Mouse (Mus musculus): ENCODE data around the gene March7. TPM values are rescaled to one million over a fixed set of nuclear protein-coding genes. Genes with fewer than 3 reads are reported as not detected.

March7 gene
- polyA plus RNA-seq (2015; fragmentation: Nextera tagmentation; extraction: Ambion mirVana), result 36.3 and 60.0 TPM in 2 replicates

DNA sequence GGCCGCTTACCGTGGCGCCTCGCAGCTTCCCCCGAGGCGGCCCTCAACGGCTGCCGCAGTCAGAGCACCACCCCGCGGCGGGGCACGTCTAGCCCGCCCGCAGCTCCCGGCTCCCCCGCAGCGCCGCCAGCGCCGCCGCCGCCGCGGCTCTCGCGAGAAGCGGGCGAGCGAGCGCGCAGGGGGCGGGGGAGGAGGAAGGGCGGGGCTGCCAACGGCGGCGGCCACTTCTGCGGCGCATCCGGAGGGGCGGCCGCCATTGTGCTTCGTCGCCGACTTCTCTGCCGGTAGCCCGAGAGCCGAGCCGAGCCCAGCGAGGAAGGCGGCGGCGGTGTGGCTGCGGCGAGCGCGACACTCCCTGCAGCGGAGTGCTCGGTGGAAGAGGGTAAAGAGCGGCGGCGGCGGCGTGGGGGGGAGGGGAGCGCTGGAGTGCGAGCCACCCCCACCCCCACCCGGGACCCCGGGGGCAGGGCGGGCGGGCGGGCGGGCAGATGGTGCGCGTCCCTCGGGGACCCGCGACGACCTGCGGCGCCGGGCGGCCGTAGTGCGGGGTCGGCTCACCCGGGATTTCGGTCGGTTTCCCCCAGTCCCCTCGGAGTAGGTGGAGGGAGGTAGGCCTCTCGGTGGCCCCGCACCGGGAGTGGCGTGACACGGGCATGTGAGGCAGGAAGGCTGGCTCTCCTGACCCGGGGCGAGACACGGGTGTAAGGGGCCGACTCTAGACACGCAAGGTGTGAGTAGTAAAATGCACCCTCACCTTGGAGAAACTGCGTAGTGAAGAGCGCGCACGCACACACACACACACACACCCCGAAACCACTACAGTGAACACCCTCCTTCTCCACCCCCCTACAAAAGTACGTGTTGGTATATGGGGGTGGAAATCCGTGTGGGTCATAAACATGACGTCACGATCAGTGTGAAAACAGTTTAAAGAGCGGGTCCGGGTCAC is at the start of gene March7, which contains the start of gene Baz2b:
TSS of gene March7 (plus strand) at position 185 of the 949 bp plus-strand sequence.
TSS of gene Baz2b (minus strand) at position 137 of the 949 bp plus-strand sequence.

DNA sequence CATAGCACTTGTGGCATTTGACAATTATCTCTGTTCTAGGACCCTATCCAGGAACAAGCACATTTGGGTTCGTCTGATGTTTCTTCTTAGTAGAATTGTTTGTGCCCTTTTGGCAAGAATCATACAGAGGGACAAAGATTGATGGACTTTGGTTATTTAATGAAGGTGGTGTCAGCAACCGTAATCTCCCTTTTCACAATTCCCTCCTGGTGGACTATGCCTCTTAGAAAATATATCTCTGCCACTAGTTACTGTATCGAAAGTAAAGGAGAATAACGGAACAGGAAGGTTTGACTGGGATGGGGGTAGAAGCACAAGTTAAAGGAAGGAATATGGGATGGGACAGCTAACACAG is 74.8 kb downstream of the March7 start, which contains the start of gene Cd302:
TSS of gene Cd302 (minus strand) at position 22 of the 355 bp plus-strand sequence.

Other genes with a start within 250 kb of the March7 start
- gene Baz2b, start within 50 bp of the March7 start, polyA plus RNA-seq (2015; fragmentation: Nextera tagmentation; extraction: Ambion mirVana), result 50.5 and 53.5 TPM in 2 replicates
- 57.5 and 84.5 TPM in 2 replicates for gene Cd302, start 74.6 kb downstream of the March7 start, polyA plus RNA-seq (2015; fragmentation: Nextera tagmentation; extraction: Ambion mirVana)
- gene Ly75, start 173.4 kb downstream of the March7 start, polyA plus RNA-seq (2015; fragmentation: Nextera tagmentation; extraction: Ambion mirVana), result 0.28 and 0.38 TPM in 2 replicates